Mouse (Mus musculus): ENCODE results near the gene Rassf1. TPM values are rescaled to one million over a fixed set of nuclear protein-coding genes. Genes with fewer than 3 reads are reported as not detected.

The Rassf1 gene
- polyA plus RNA-seq, 1 experiment from 2014 or later, result 66.5 TPM

GRCm38 (mm10) chr9:107594281-107595062 is 43.1 kb downstream of the Rassf1 start:
- Histone ChIP-seq H3K9me3 (ENCODE audit: control insufficient read depth, low read length) (no peaks in the 10 kb centered on the region), H3K4me3 (ENCODE audit: low read depth, low read length) (no peak overlapping the region), H3K36me3 (ENCODE audit: control insufficient read depth, insufficient read depth, low read length) (peaks cover 47% of the 10 kb centered on the region), H3K27me3 (replicated peaks; ENCODE audit: control insufficient read depth, insufficient read depth, low read length) (no peaks in the 10 kb centered on the region), H3K4me1 (ENCODE audit: control insufficient read depth, insufficient read depth, low read length) (no peaks in the 10 kb centered on the region), H3K4me2 (ENCODE audit: low read depth, low read length) (no peak overlapping the region), H3K27ac (replicated peaks; ENCODE audit: low read depth, low read length) (no peak overlapping the region), H3K9ac (ENCODE audit: low read depth, low read length) (no peak overlapping the region)
- 80% methylated on average over 8 of the region's 8 CpGs for WGBS
- no peak for DNase-seq (ENCODE audit: low spot score)
- ATAC-seq (ENCODE audit: low read depth), result no peak

GRCm38 (mm10) chr9:107596619-107597569 is 45.5 kb downstream of the Rassf1 start:
- Histone ChIP-seq H3K27ac (replicated peaks; ENCODE audit: low read depth, low read length) (no peak overlapping the region), H3K9me3 (ENCODE audit: control insufficient read depth, low read length) (no peaks in the 10 kb centered on the region), H3K36me3 (ENCODE audit: control insufficient read depth, insufficient read depth, low read length) (peaks cover 23% of the 10 kb centered on the region), H3K27me3 (replicated peaks; ENCODE audit: control insufficient read depth, insufficient read depth, low read length) (no peaks in the 10 kb centered on the region), H3K9ac (ENCODE audit: low read depth, low read length) (no peak overlapping the region), H3K4me3 (ENCODE audit: low read depth, low read length) (no peak overlapping the region), H3K4me2 (ENCODE audit: low read depth, low read length) (no peak overlapping the region), H3K4me1 (ENCODE audit: control insufficient read depth, insufficient read depth, low read length) (no peaks in the 10 kb centered on the region)
- ATAC-seq (ENCODE audit: low read depth), result no peak
- no peak for DNase-seq (ENCODE audit: low spot score)
- 91% methylated on average over 11 of the region's 11 CpGs for WGBS

GRCm38 (mm10) chr9:107598385-107598784 is 47.0 kb downstream of the Rassf1 start:
- Histone ChIP-seq H3K27me3 (replicated peaks; ENCODE audit: control insufficient read depth, insufficient read depth, low read length) (no peaks in the 10 kb centered on the region), H3K9ac (ENCODE audit: low read depth, low read length) (peak overlapping the region; percentile 34; the same call in 1 of the 2 replicates), H3K4me2 (ENCODE audit: low read depth, low read length) (no peak overlapping the region), H3K9me3 (ENCODE audit: control insufficient read depth, low read length) (no peaks in the 10 kb centered on the region), H3K36me3 (ENCODE audit: control insufficient read depth, insufficient read depth, low read length) (peaks cover 10% of the 10 kb centered on the region; the same call in 1 of the 2 replicates), H3K4me1 (ENCODE audit: control insufficient read depth, insufficient read depth, low read length) (peaks cover 4% of the 10 kb centered on the region; the same call in 1 of the 2 replicates), H3K27ac (replicated peaks; ENCODE audit: low read depth, low read length) (no peak overlapping the region), H3K4me3 (ENCODE audit: low read depth, low read length) (no peak overlapping the region)
- ATAC-seq (ENCODE audit: low read depth) (no peak), DNase-seq (ENCODE audit: low spot score) (no peak)
- WGBS, result 77% methylated on average over 5 of the region's 5 CpGs

GRCm38 (mm10) chr9:107599433-107599832 is 48.1 kb downstream of the Rassf1 start:
- no peak for ATAC-seq (ENCODE audit: low read depth)
- Histone ChIP-seq H3K4me1 (ENCODE audit: control insufficient read depth, insufficient read depth, low read length) (peaks cover 10% of the 10 kb centered on the region), H3K27ac (replicated peaks; ENCODE audit: low read depth, low read length) (no peak overlapping the region), H3K36me3 (ENCODE audit: control insufficient read depth, insufficient read depth, low read length) (no peaks in the 10 kb centered on the region; the same call in 1 of the 2 replicates), H3K4me3 (ENCODE audit: low read depth, low read length) (no peak overlapping the region), H3K4me2 (ENCODE audit: low read depth, low read length) (no peak overlapping the region), H3K9me3 (ENCODE audit: control insufficient read depth, low read length) (no peaks in the 10 kb centered on the region), H3K27me3 (replicated peaks; ENCODE audit: control insufficient read depth, insufficient read depth, low read length) (no peaks in the 10 kb centered on the region), H3K9ac (ENCODE audit: low read depth, low read length) (no peak overlapping the region)
- WGBS, result 92% methylated on average over 9 of the region's 9 CpGs
- DNase-seq (ENCODE audit: low spot score), result no peak

- ATAC-seq (ENCODE audit: low read depth) (no peak), DNase-seq (ENCODE audit: low spot score) (no peak)
- no peaks in the 10 kb centered on the region for H3K27me3 ChIP-seq (replicated peaks; ENCODE audit: control insufficient read depth, insufficient read depth, low read length)
- H3K9me3 ChIP-seq (ENCODE audit: control insufficient read depth, low read length), result no peaks in the 10 kb centered on the region
- WGBS, result 69% methylated on average over 14 of the region's 14 CpGs
- no peak overlapping the region for H3K27ac ChIP-seq (replicated peaks; ENCODE audit: low read depth, low read length)
- no peak overlapping the region for H3K9ac ChIP-seq (ENCODE audit: low read depth, low read length)
- no peak overlapping the region for H3K4me3 ChIP-seq (ENCODE audit: low read depth, low read length)
- no peaks in the 10 kb centered on the region for H3K36me3 ChIP-seq (ENCODE audit: control insufficient read depth, insufficient read depth, low read length)
- peaks cover 14% of the 10 kb centered on the region for H3K4me1 ChIP-seq (ENCODE audit: control insufficient read depth, insufficient read depth, low read length)
- no peak overlapping the region for H3K4me2 ChIP-seq (ENCODE audit: low read depth, low read length)
Observed at GRCm38 (mm10) chr9:107599842-107600241, 48.5 kb downstream of the Rassf1 start.

- no peaks in the 10 kb centered on the region for H3K27me3 ChIP-seq (replicated peaks; ENCODE audit: control insufficient read depth, insufficient read depth, low read length)
- H3K4me1 ChIP-seq (ENCODE audit: control insufficient read depth, insufficient read depth, low read length), result peaks cover 20% of the 10 kb centered on the region
- DNase-seq (ENCODE audit: low spot score) (no peak), ATAC-seq (ENCODE audit: low read depth) (no peak)
- H3K4me3 ChIP-seq (ENCODE audit: low read depth, low read length), result no peak overlapping the region
- H3K4me2 ChIP-seq (ENCODE audit: low read depth, low read length), result no peak overlapping the region
- no peaks in the 10 kb centered on the region for H3K36me3 ChIP-seq (ENCODE audit: control insufficient read depth, insufficient read depth, low read length)
- no peak overlapping the region for H3K27ac ChIP-seq (replicated peaks; ENCODE audit: low read depth, low read length)
- H3K9me3 ChIP-seq (ENCODE audit: control insufficient read depth, low read length), result no peaks in the 10 kb centered on the region
- WGBS, result 83% methylated on average over 12 of the region's 12 CpGs
- no peak overlapping the region for H3K9ac ChIP-seq (ENCODE audit: low read depth, low read length)
Observed at GRCm38 (mm10) chr9:107600745-107601144, 49.4 kb downstream of the Rassf1 start.

- no peaks in the 10 kb centered on the region for H3K9me3 ChIP-seq (ENCODE audit: control insufficient read depth, low read length)
- peaks cover 20% of the 10 kb centered on the region for H3K4me1 ChIP-seq (ENCODE audit: control insufficient read depth, insufficient read depth, low read length)
- H3K9ac ChIP-seq (ENCODE audit: low read depth, low read length), result no peak overlapping the region
- H3K27ac ChIP-seq (replicated peaks; ENCODE audit: low read depth, low read length), result no peak overlapping the region
- no peaks in the 10 kb centered on the region for H3K27me3 ChIP-seq (replicated peaks; ENCODE audit: control insufficient read depth, insufficient read depth, low read length)
- H3K4me3 ChIP-seq (ENCODE audit: low read depth, low read length), result no peak overlapping the region
- ATAC-seq (ENCODE audit: low read depth) (no peak), DNase-seq (ENCODE audit: low spot score) (no peak)
- H3K4me2 ChIP-seq (ENCODE audit: low read depth, low read length), result no peak overlapping the region
- WGBS, result 90% methylated on average over 11 of the region's 11 CpGs
- H3K36me3 ChIP-seq (ENCODE audit: control insufficient read depth, insufficient read depth, low read length), result no peaks in the 10 kb centered on the region
Observed at GRCm38 (mm10) chr9:107601275-107601674, 49.9 kb downstream of the Rassf1 start.

GRCm38 (mm10) chr9:107602068-107602648 is 50.8 kb downstream of the Rassf1 start:
- no peaks in the 10 kb centered on the region for H3K36me3 ChIP-seq (ENCODE audit: control insufficient read depth, insufficient read depth, low read length)
- H3K9ac ChIP-seq (ENCODE audit: low read depth, low read length), result peak overlapping the region; percentile 32; the same call in 1 of the 2 replicates
- no peaks in the 10 kb centered on the region for H3K9me3 ChIP-seq (ENCODE audit: control insufficient read depth, low read length)
- peaks cover 24% of the 10 kb centered on the region for H3K4me1 ChIP-seq (ENCODE audit: control insufficient read depth, insufficient read depth, low read length)
- H3K27me3 ChIP-seq (replicated peaks; ENCODE audit: control insufficient read depth, insufficient read depth, low read length), result no peaks in the 10 kb centered on the region
- 5% methylated on average over 10 of the region's 10 CpGs for WGBS
- DNase-seq (ENCODE audit: low spot score) (peak; percentile 91), ATAC-seq (ENCODE audit: low read depth) (peak; percentile 75)
- 0 out of 2 replicates have a peak overlapping the region, but pooled peaks have one; percentile 28 for H3K27ac ChIP-seq (replicated peaks; ENCODE audit: low read depth, low read length)
- no peak overlapping the region for H3K4me3 ChIP-seq (ENCODE audit: low read depth, low read length)
- H3K4me2 ChIP-seq (ENCODE audit: low read depth, low read length), result peak overlapping the region; percentile 10; the same call in 1 of the 2 replicates
